Mouse (Mus musculus): Measurements from ENCODE around the gene P4ha2. TPM values are rescaled to one million over a fixed set of nuclear protein-coding genes. Genes with fewer than 3 reads are reported as not detected.

P4ha2 gene
- total and polyA plus RNA-seq, 2 experiments, result 2.9 to 4.4 TPM

GRCm38 (mm10) chr11:54157586-54157985 is 57.7 kb downstream of the P4ha2 start:
- Histone ChIP-seq H3K36me3 (ENCODE audit: control insufficient read depth, insufficient read depth, low read length) (no peaks in the 10 kb centered on the region), H3K79me2 (ENCODE audit: control insufficient read depth, insufficient read depth, low read length) (no peaks in the 10 kb centered on the region), H3K4me1 (ENCODE audit: control insufficient read depth, insufficient read depth, low read length) (no peaks in the 10 kb centered on the region), H3K9ac (ENCODE audit: low read depth, low read length) (no peak overlapping the region), H3K27ac (replicated peaks; ENCODE audit: insufficient read depth, low read depth, low read length) (no peak overlapping the region), H3K4me3 (ENCODE audit: insufficient read depth, low read depth, low read length) (no peak overlapping the region), H3K27me3 (ENCODE audit: control insufficient read depth, insufficient read depth, low read length) (no peaks in the 10 kb centered on the region)
- no peak for DNase-seq (ENCODE audit: extremely low read depth, low read depth, low spot score)
- WGBS, result 78% methylated on average over 8 of the region's 8 CpGs
- TF ChIP-seq CTCF (IDR thresholded peaks at IDR 0.05; ENCODE audit: low read depth, low read length) (no peak), POLR2A (IDR thresholded peaks at IDR 0.05; ENCODE audit: extremely low read depth, insufficient read depth, low read length) (no peak)

GRCm38 (mm10) chr11:54160435-54160834 is 60.5 kb downstream of the P4ha2 start:
- 73% methylated on average over 5 of the region's 5 CpGs for WGBS
- H3K27ac ChIP-seq (replicated peaks; ENCODE audit: insufficient read depth, low read depth, low read length), result no peak overlapping the region
- no peak overlapping the region for H3K4me3 ChIP-seq (ENCODE audit: insufficient read depth, low read depth, low read length)
- no peaks in the 10 kb centered on the region for H3K4me1 ChIP-seq (ENCODE audit: control insufficient read depth, insufficient read depth, low read length)
- no peak for TF ChIP-seq CTCF (IDR thresholded peaks at IDR 0.05; ENCODE audit: low read depth, low read length)
- no peak for TF ChIP-seq POLR2A (IDR thresholded peaks at IDR 0.05; ENCODE audit: extremely low read depth, insufficient read depth, low read length)
- no peak for DNase-seq (ENCODE audit: extremely low read depth, low read depth, low spot score)
- H3K9ac ChIP-seq (ENCODE audit: low read depth, low read length), result no peak overlapping the region
- no peaks in the 10 kb centered on the region for H3K79me2 ChIP-seq (ENCODE audit: control insufficient read depth, insufficient read depth, low read length)
- H3K27me3 ChIP-seq (ENCODE audit: control insufficient read depth, insufficient read depth, low read length), result no peaks in the 10 kb centered on the region
- H3K36me3 ChIP-seq (ENCODE audit: control insufficient read depth, insufficient read depth, low read length), result no peaks in the 10 kb centered on the region

GRCm38 (mm10) chr11:54160920-54161319 is 61.0 kb downstream of the P4ha2 start:
- Histone ChIP-seq H3K4me1 (ENCODE audit: control insufficient read depth, insufficient read depth, low read length) (no peaks in the 10 kb centered on the region), H3K4me3 (ENCODE audit: insufficient read depth, low read depth, low read length) (no peak overlapping the region), H3K27me3 (ENCODE audit: control insufficient read depth, insufficient read depth, low read length) (no peaks in the 10 kb centered on the region), H3K36me3 (ENCODE audit: control insufficient read depth, insufficient read depth, low read length) (no peaks in the 10 kb centered on the region), H3K27ac (replicated peaks; ENCODE audit: insufficient read depth, low read depth, low read length) (no peak overlapping the region), H3K79me2 (ENCODE audit: control insufficient read depth, insufficient read depth, low read length) (no peaks in the 10 kb centered on the region), H3K9ac (ENCODE audit: low read depth, low read length) (no peak overlapping the region)
- no peak for TF ChIP-seq CTCF (IDR thresholded peaks at IDR 0.05; ENCODE audit: low read depth, low read length)
- peak; percentile 12 for DNase-seq (ENCODE audit: extremely low read depth, low read depth, low spot score)
- WGBS, result 48% methylated on average over 2 of the region's 2 CpGs

GRCm38 (mm10) chr11:54161514-54161913 is 61.6 kb downstream of the P4ha2 start:
- 67% methylated on average over 2 of the region's 2 CpGs for WGBS
- Histone ChIP-seq H3K27ac (replicated peaks; ENCODE audit: insufficient read depth, low read depth, low read length) (no peak overlapping the region), H3K36me3 (ENCODE audit: control insufficient read depth, insufficient read depth, low read length) (no peaks in the 10 kb centered on the region), H3K27me3 (ENCODE audit: control insufficient read depth, insufficient read depth, low read length) (no peaks in the 10 kb centered on the region), H3K4me3 (ENCODE audit: insufficient read depth, low read depth, low read length) (no peak overlapping the region), H3K4me1 (ENCODE audit: control insufficient read depth, insufficient read depth, low read length) (no peaks in the 10 kb centered on the region), H3K9ac (ENCODE audit: low read depth, low read length) (no peak overlapping the region), H3K79me2 (ENCODE audit: control insufficient read depth, insufficient read depth, low read length) (no peaks in the 10 kb centered on the region)
- no peak for DNase-seq (ENCODE audit: extremely low read depth, low read depth, low spot score)
- TF ChIP-seq CTCF (IDR thresholded peaks at IDR 0.05; ENCODE audit: low read depth, low read length) (no peak), POLR2A (IDR thresholded peaks at IDR 0.05; ENCODE audit: extremely low read depth, insufficient read depth, low read length) (no peak)

- no peaks in the 10 kb centered on the region for H3K4me1 ChIP-seq (ENCODE audit: control insufficient read depth, insufficient read depth, low read length)
- WGBS, result 42% methylated on average over 1 of the region's 1 CpGs
- H3K36me3 ChIP-seq (ENCODE audit: control insufficient read depth, insufficient read depth, low read length), result no peaks in the 10 kb centered on the region
- no peak overlapping the region for H3K4me3 ChIP-seq (ENCODE audit: insufficient read depth, low read depth, low read length)
- H3K79me2 ChIP-seq (ENCODE audit: control insufficient read depth, insufficient read depth, low read length), result no peaks in the 10 kb centered on the region
- no peaks in the 10 kb centered on the region for H3K27me3 ChIP-seq (ENCODE audit: control insufficient read depth, insufficient read depth, low read length)
- no peak for TF ChIP-seq CTCF (IDR thresholded peaks at IDR 0.05; ENCODE audit: low read depth, low read length)
- no peak for TF ChIP-seq POLR2A (IDR thresholded peaks at IDR 0.05; ENCODE audit: extremely low read depth, insufficient read depth, low read length)
- no peak overlapping the region for H3K27ac ChIP-seq (replicated peaks; ENCODE audit: insufficient read depth, low read depth, low read length)
- no peak overlapping the region for H3K9ac ChIP-seq (ENCODE audit: low read depth, low read length)
- no peak for DNase-seq (ENCODE audit: extremely low read depth, low read depth, low spot score)
These were observed 63.1 kb downstream of the P4ha2 start for GRCm38 (mm10) chr11:54162968-54163367.

GRCm38 (mm10) chr11:54169432-54170295 is 69.8 kb downstream of the P4ha2 start:
- WGBS, result 53% methylated on average over 3 of the region's 3 CpGs
- H3K4me1 ChIP-seq (ENCODE audit: control insufficient read depth, insufficient read depth, low read length), result no peaks in the 10 kb centered on the region
- DNase-seq (ENCODE audit: extremely low read depth, low read depth, low spot score), result no peak
- no peaks in the 10 kb centered on the region for H3K79me2 ChIP-seq (ENCODE audit: control insufficient read depth, insufficient read depth, low read length)
- no peaks in the 10 kb centered on the region; the same call in 1 of the 2 replicates for H3K27me3 ChIP-seq (ENCODE audit: control insufficient read depth, insufficient read depth, low read length)
- no peak overlapping the region for H3K4me3 ChIP-seq (ENCODE audit: insufficient read depth, low read depth, low read length)
- H3K9ac ChIP-seq (ENCODE audit: low read depth, low read length), result no peak overlapping the region
- H3K27ac ChIP-seq (replicated peaks; ENCODE audit: insufficient read depth, low read depth, low read length), result no peak overlapping the region
- no peaks in the 10 kb centered on the region for H3K36me3 ChIP-seq (ENCODE audit: control insufficient read depth, insufficient read depth, low read length)
- TF ChIP-seq POLR2A (IDR thresholded peaks at IDR 0.05; ENCODE audit: extremely low read depth, insufficient read depth, low read length) (no peak), CTCF (IDR thresholded peaks at IDR 0.05; ENCODE audit: low read depth, low read length) (no peak)
